Mouse (Mus musculus): ENCODE data around the gene Atxn1. TPM values are rescaled to one million over a fixed set of nuclear protein-coding genes. Genes with fewer than 3 reads are reported as not detected.

Gene Atxn1
- total and polyA plus RNA-seq, 2 experiments from 2014 or later, result 12.0 to 31.4 TPM

DNA sequence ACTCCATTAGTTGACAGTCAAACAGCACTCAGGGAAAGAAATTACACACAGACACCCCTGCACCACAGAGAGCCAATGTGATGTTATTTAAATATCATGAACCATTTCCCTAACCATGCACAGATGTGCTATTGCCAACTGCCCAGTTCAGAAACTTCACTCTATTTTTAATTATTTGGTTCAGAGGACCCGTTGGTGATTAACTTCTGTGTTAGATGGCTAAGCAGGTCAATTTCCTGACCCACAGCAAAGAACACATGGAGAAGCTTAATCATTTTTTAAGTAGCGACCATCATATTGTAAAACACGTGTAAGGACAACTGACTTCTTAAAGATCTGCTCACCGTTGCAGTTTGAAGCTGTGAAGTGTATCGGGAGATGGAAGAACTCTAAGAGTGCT lies 26.7 kb downstream of the Atxn1 start:
- Histone ChIP-seq H3K36me3 (ENCODE audit: insufficient read depth, low read length) (0 out of 2 replicates have a peak, but pooled peaks cover 2% of the 10 kb centered on the region), H3K4me3 (ENCODE audit: low read depth, low read length) (no peak overlapping the region), H3K27me3 (ENCODE audit: insufficient read depth, low read length) (no peaks in the 10 kb centered on the region), H3K9me3 (ENCODE audit: low read length) (no peaks in the 10 kb centered on the region), H3K27ac (ENCODE audit: low read depth, low read length) (no peak overlapping the region), H3K4me1 (ENCODE audit: insufficient read depth, low read length) (no peaks in the 10 kb centered on the region), H3K4me2 (ENCODE audit: low read depth, low read length, poor library complexity, severe bottlenecking) (no peak overlapping the region), H3K9ac (replicated peaks; ENCODE audit: low read length, poor library complexity, severe bottlenecking) (no peak overlapping the region)
- ATAC-seq (ENCODE audit: low FRiP score) (no peak), DNase-seq (ENCODE audit: low spot score) (no peak)
- no peak for TF ChIP-seq CTCF (IDR thresholded peaks at IDR 0.05)
- WGBS, result 90% methylated on average over 5 of the region's 5 CpGs

DNA sequence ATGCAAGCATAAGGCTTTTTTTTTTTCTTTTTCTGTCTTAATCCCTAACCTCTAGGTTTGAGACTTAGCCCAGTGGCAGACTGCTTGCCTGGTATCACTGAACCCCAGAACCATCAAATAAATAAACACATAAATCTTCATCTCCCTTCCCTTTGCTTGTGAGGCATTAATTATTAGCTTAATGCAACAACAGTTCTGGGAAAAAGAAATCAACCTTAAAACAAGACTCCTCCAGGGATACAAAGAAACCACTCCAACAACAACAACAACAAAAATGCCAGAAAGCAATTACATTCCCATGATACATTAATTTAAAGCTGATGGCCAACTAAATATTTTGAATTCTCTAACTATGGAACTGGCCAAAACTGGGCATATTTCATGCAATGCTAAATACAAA lies 28.0 kb downstream of the Atxn1 start:
- Histone ChIP-seq H3K27me3 (ENCODE audit: insufficient read depth, low read length) (no peaks in the 10 kb centered on the region), H3K9me3 (ENCODE audit: low read length) (no peaks in the 10 kb centered on the region), H3K27ac (ENCODE audit: low read depth, low read length) (no peak overlapping the region), H3K36me3 (ENCODE audit: insufficient read depth, low read length) (0 out of 2 replicates have a peak, but pooled peaks cover 2% of the 10 kb centered on the region), H3K4me1 (ENCODE audit: insufficient read depth, low read length) (no peaks in the 10 kb centered on the region), H3K4me3 (ENCODE audit: low read depth, low read length) (no peak overlapping the region), H3K9ac (replicated peaks; ENCODE audit: low read length, poor library complexity, severe bottlenecking) (no peak overlapping the region), H3K4me2 (ENCODE audit: low read depth, low read length, poor library complexity, severe bottlenecking) (no peak overlapping the region)
- DNase-seq (ENCODE audit: low spot score) (no peak), ATAC-seq (ENCODE audit: low FRiP score) (no peak)
- TF ChIP-seq CTCF (IDR thresholded peaks at IDR 0.05), result no peak

DNA sequence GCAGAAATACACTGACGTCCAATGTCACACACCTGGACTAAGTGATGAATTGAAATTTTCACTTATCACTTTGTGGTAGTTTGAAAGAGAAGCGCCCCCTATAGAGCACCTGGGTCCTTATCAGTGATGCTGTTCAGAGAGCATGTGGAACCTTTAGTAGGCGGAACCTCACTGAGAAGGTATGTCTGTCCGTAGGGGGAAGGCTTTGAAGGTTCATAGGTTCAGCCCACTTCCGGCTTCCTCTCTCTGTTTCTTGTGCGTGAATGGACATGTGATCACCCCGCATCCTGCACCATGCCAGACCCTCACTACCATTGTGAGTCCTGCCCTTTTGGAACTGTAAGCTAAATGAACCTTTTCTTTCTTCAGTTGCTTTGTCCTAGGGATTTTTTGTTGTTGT lies 29.0 kb downstream of the Atxn1 start:
- 0 out of 2 replicates have a peak, but pooled peaks cover 2% of the 10 kb centered on the region for H3K36me3 ChIP-seq (ENCODE audit: insufficient read depth, low read length)
- no peaks in the 10 kb centered on the region for H3K4me1 ChIP-seq (ENCODE audit: insufficient read depth, low read length)
- 87% methylated on average over 7 of the region's 7 CpGs for WGBS
- no peak overlapping the region for H3K4me3 ChIP-seq (ENCODE audit: low read depth, low read length)
- no peak overlapping the region for H3K4me2 ChIP-seq (ENCODE audit: low read depth, low read length, poor library complexity, severe bottlenecking)
- H3K27ac ChIP-seq (ENCODE audit: low read depth, low read length), result no peak overlapping the region
- no peaks in the 10 kb centered on the region for H3K9me3 ChIP-seq (ENCODE audit: low read length)
- ATAC-seq (ENCODE audit: low FRiP score), result no peak
- no peak for TF ChIP-seq CTCF (IDR thresholded peaks at IDR 0.05)
- H3K27me3 ChIP-seq (ENCODE audit: insufficient read depth, low read length), result no peaks in the 10 kb centered on the region
- DNase-seq (ENCODE audit: low spot score), result no peak
- H3K9ac ChIP-seq (replicated peaks; ENCODE audit: low read length, poor library complexity, severe bottlenecking), result no peak overlapping the region

DNA sequence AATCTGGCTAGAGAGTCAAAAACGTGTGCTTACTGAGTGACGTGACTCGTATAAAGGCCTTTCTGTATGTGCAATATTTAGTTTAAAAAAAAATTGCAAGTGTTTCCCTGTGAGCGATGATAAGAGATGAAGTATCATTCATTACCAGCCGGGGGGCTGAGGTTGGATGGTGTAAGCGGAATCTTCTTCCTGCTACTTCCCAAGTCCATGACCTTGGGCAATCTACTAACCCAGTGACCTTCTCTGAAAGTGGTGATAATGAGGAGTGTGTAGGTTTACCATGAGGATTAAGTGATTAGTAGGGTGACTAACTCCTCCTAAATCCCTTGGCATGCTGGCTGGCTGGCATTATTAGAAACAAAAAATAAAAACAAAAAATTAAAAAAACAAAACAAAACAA lies 30.0 kb downstream of the Atxn1 start:
- no peak overlapping the region for H3K9ac ChIP-seq (replicated peaks; ENCODE audit: low read length, poor library complexity, severe bottlenecking)
- H3K27me3 ChIP-seq (ENCODE audit: insufficient read depth, low read length), result no peaks in the 10 kb centered on the region
- H3K36me3 ChIP-seq (ENCODE audit: insufficient read depth, low read length), result no peaks in the 10 kb centered on the region
- DNase-seq (ENCODE audit: low spot score), result no peak
- no peaks in the 10 kb centered on the region for H3K4me1 ChIP-seq (ENCODE audit: insufficient read depth, low read length)
- no peak overlapping the region for H3K27ac ChIP-seq (ENCODE audit: low read depth, low read length)
- no peaks in the 10 kb centered on the region for H3K9me3 ChIP-seq (ENCODE audit: low read length)
- TF ChIP-seq CTCF (IDR thresholded peaks at IDR 0.05), result no peak
- 73% methylated on average over 6 of the region's 6 CpGs for WGBS
- no peak overlapping the region for H3K4me3 ChIP-seq (ENCODE audit: low read depth, low read length)
- H3K4me2 ChIP-seq (ENCODE audit: low read depth, low read length, poor library complexity, severe bottlenecking), result no peak overlapping the region
- no peak for ATAC-seq (ENCODE audit: low FRiP score)

DNA sequence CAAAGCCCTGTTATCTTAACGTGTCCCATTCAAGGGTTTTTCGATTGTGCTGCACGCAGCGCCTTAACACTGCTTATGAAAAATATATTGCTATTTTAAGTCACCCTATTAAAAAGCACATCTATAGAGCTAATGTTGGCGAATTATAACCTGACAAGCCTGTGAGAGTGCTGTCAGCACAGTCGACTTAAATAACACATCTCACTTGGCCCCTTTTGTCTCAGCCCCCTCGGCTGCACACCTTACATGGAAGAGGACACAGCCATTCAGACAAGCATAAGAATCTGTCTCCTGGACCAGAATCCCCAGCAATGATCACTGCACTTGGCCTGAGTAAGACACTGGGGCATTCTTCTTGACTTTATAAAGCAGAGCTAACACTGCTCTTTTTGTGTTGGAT lies 30.7 kb downstream of the Atxn1 start:
- Histone ChIP-seq H3K4me1 (ENCODE audit: insufficient read depth, low read length) (no peaks in the 10 kb centered on the region), H3K27me3 (ENCODE audit: insufficient read depth, low read length) (no peaks in the 10 kb centered on the region), H3K9ac (replicated peaks; ENCODE audit: low read length, poor library complexity, severe bottlenecking) (no peak overlapping the region), H3K4me3 (ENCODE audit: low read depth, low read length) (no peak overlapping the region), H3K9me3 (ENCODE audit: low read length) (no peaks in the 10 kb centered on the region), H3K27ac (ENCODE audit: low read depth, low read length) (no peak overlapping the region), H3K4me2 (ENCODE audit: low read depth, low read length, poor library complexity, severe bottlenecking) (no peak overlapping the region), H3K36me3 (ENCODE audit: insufficient read depth, low read length) (no peaks in the 10 kb centered on the region)
- TF ChIP-seq CTCF (IDR thresholded peaks at IDR 0.05), result no peak
- DNase-seq (ENCODE audit: low spot score) (no peak), ATAC-seq (ENCODE audit: low FRiP score) (no peak)
- 56% methylated on average over 7 of the region's 7 CpGs for WGBS

DNA sequence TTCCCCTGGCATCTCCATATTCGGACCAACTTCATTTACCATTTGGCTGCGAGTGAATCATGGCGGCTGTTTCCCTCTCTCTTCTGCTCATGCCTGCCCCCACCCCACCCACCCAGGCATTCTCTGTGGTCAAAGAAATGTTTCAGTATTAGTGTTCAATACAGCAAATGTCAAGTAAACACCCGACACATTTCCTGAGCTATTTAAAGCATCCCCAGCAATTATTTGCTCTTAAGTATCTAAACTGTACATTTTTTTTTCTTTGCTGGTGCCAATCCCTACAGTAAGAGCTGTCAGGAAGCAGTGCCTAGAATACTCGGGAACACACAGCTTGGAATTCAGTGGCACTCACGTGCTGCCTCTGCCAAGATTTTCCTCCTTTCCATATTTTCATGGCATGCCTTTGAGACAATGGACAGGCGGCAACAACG lies 32.3 kb downstream of the Atxn1 start:
- ATAC-seq (ENCODE audit: low FRiP score) (no peak), DNase-seq (ENCODE audit: low spot score) (no peak)
- no peak for TF ChIP-seq CTCF (IDR thresholded peaks at IDR 0.05)
- Histone ChIP-seq H3K4me3 (ENCODE audit: low read depth, low read length) (no peak overlapping the region), H3K4me1 (ENCODE audit: insufficient read depth, low read length) (no peaks in the 10 kb centered on the region), H3K36me3 (ENCODE audit: insufficient read depth, low read length) (no peaks in the 10 kb centered on the region), H3K27ac (ENCODE audit: low read depth, low read length) (no peak overlapping the region), H3K9ac (replicated peaks; ENCODE audit: low read length, poor library complexity, severe bottlenecking) (no peak overlapping the region), H3K9me3 (ENCODE audit: low read length) (no peaks in the 10 kb centered on the region), H3K27me3 (ENCODE audit: insufficient read depth, low read length) (no peaks in the 10 kb centered on the region), H3K4me2 (ENCODE audit: low read depth, low read length, poor library complexity, severe bottlenecking) (no peak overlapping the region)
- WGBS, result 58% methylated on average over 8 of the region's 8 CpGs

Measured in midbrain, postnatal 0 days (tissue).